Mouse (Mus musculus): Measurements from ENCODE around the gene Pros1. TPM values are rescaled to one million over a fixed set of nuclear protein-coding genes. Genes with fewer than 3 reads are reported as not detected.

The Pros1 gene
- polyA plus RNA-seq, 1 experiment: not detected

GRCm38 (mm10) chr16:62856273-62856672, 2.2 kb downstream of the Pros1 start:
- no peak for TF ChIP-seq CTCF (IDR thresholded peaks at IDR 0.05; ENCODE audit: insufficient read depth, low read depth, low read length)
- no peak for TF ChIP-seq POLR2A (IDR thresholded peaks at IDR 0.05; ENCODE audit: insufficient read depth, low read depth, low read length)
- Histone ChIP-seq H3K4me1 (ENCODE audit: control insufficient read depth, insufficient read depth, low read length) (no peaks in the 10 kb centered on the region), H3K27ac (ENCODE audit: insufficient read depth, low read depth, low read length) (no peak overlapping the region), H3K4me3 (ENCODE audit: insufficient read depth, low read depth, low read length) (no peak overlapping the region)
- WGBS: 95% methylated on average over 2 of the region's 2 CpGs

GRCm38 (mm10) chr16:62857498-62857897, 3.4 kb downstream of the Pros1 start:
- Histone ChIP-seq H3K4me1 (ENCODE audit: control insufficient read depth, insufficient read depth, low read length) (no peaks in the 10 kb centered on the region), H3K4me3 (ENCODE audit: insufficient read depth, low read depth, low read length) (no peak overlapping the region), H3K27ac (ENCODE audit: insufficient read depth, low read depth, low read length) (no peak overlapping the region)
- TF ChIP-seq POLR2A (IDR thresholded peaks at IDR 0.05; ENCODE audit: insufficient read depth, low read depth, low read length) (no peak), CTCF (IDR thresholded peaks at IDR 0.05; ENCODE audit: insufficient read depth, low read depth, low read length) (no peak)
- WGBS: 98% methylated on average over 2 of the region's 2 CpGs

- Histone ChIP-seq H3K4me3 (ENCODE audit: insufficient read depth, low read depth, low read length) (no peak overlapping the region), H3K4me1 (ENCODE audit: control insufficient read depth, insufficient read depth, low read length) (no peaks in the 10 kb centered on the region), H3K27ac (ENCODE audit: insufficient read depth, low read depth, low read length) (no peak overlapping the region)
- TF ChIP-seq CTCF (IDR thresholded peaks at IDR 0.05; ENCODE audit: insufficient read depth, low read depth, low read length): no peak
- no peak for TF ChIP-seq POLR2A (IDR thresholded peaks at IDR 0.05; ENCODE audit: insufficient read depth, low read depth, low read length)
- WGBS: 96% methylated on average over 1 of the region's 1 CpGs
Measured at GRCm38 (mm10) chr16:62858018-62858417, 3.9 kb downstream of the Pros1 start.

- Histone ChIP-seq H3K4me3 (ENCODE audit: insufficient read depth, low read depth, low read length) (no peak overlapping the region), H3K27ac (ENCODE audit: insufficient read depth, low read depth, low read length) (no peak overlapping the region), H3K4me1 (ENCODE audit: control insufficient read depth, insufficient read depth, low read length) (no peaks in the 10 kb centered on the region)
- WGBS: 100% methylated on average over 1 of the region's 1 CpGs
- TF ChIP-seq CTCF (IDR thresholded peaks at IDR 0.05; ENCODE audit: insufficient read depth, low read depth, low read length): no peak
Measured at GRCm38 (mm10) chr16:62860140-62860539, 6.0 kb downstream of the Pros1 start.

GRCm38 (mm10) chr16:62861455-62861854, 7.3 kb downstream of the Pros1 start:
- TF ChIP-seq CTCF (IDR thresholded peaks at IDR 0.05; ENCODE audit: insufficient read depth, low read depth, low read length) (no peak), POLR2A (IDR thresholded peaks at IDR 0.05; ENCODE audit: insufficient read depth, low read depth, low read length) (no peak)
- Histone ChIP-seq H3K27ac (ENCODE audit: insufficient read depth, low read depth, low read length) (no peak overlapping the region), H3K4me3 (ENCODE audit: insufficient read depth, low read depth, low read length) (no peak overlapping the region), H3K4me1 (ENCODE audit: control insufficient read depth, insufficient read depth, low read length) (no peaks in the 10 kb centered on the region)
- 54% methylated on average over 6 of the region's 6 CpGs for WGBS

GRCm38 (mm10) chr16:62872688-62873117, 18.6 kb downstream of the Pros1 start:
- no peak overlapping the region for H3K27ac ChIP-seq (ENCODE audit: insufficient read depth, low read depth, low read length)
- no peak overlapping the region for H3K4me3 ChIP-seq (ENCODE audit: insufficient read depth, low read depth, low read length)
- WGBS: 71% methylated on average over 5 of the region's 5 CpGs
- TF ChIP-seq POLR2A (IDR thresholded peaks at IDR 0.05; ENCODE audit: insufficient read depth, low read depth, low read length): no peak
- TF ChIP-seq CTCF (IDR thresholded peaks at IDR 0.05; ENCODE audit: insufficient read depth, low read depth, low read length): no peak
- H3K4me1 ChIP-seq (ENCODE audit: control insufficient read depth, insufficient read depth, low read length): no peaks in the 10 kb centered on the region

- WGBS: 46% methylated on average over 4 of the region's 4 CpGs
- no peaks in the 10 kb centered on the region for H3K4me1 ChIP-seq (ENCODE audit: control insufficient read depth, insufficient read depth, low read length)
- H3K4me3 ChIP-seq (ENCODE audit: insufficient read depth, low read depth, low read length): no peak overlapping the region
- TF ChIP-seq CTCF (IDR thresholded peaks at IDR 0.05; ENCODE audit: insufficient read depth, low read depth, low read length): no peak
- TF ChIP-seq POLR2A (IDR thresholded peaks at IDR 0.05; ENCODE audit: insufficient read depth, low read depth, low read length): no peak
- H3K27ac ChIP-seq (ENCODE audit: insufficient read depth, low read depth, low read length): no peak overlapping the region
Measured at GRCm38 (mm10) chr16:62873180-62873579, 19.1 kb downstream of the Pros1 start.

GRCm38 (mm10) chr16:62874065-62874464, 20.0 kb downstream of the Pros1 start:
- Histone ChIP-seq H3K4me3 (ENCODE audit: insufficient read depth, low read depth, low read length) (no peak overlapping the region), H3K27ac (ENCODE audit: insufficient read depth, low read depth, low read length) (no peak overlapping the region), H3K4me1 (ENCODE audit: control insufficient read depth, insufficient read depth, low read length) (no peaks in the 10 kb centered on the region)
- WGBS: 47% methylated on average over 6 of the region's 6 CpGs
- TF ChIP-seq CTCF (IDR thresholded peaks at IDR 0.05; ENCODE audit: insufficient read depth, low read depth, low read length): no peak
- TF ChIP-seq POLR2A (IDR thresholded peaks at IDR 0.05; ENCODE audit: insufficient read depth, low read depth, low read length): no peak

GRCm38 (mm10) chr16:62895824-62896223, 41.7 kb downstream of the Pros1 start:
- Histone ChIP-seq H3K4me1 (ENCODE audit: control insufficient read depth, insufficient read depth, low read length) (no peaks in the 10 kb centered on the region), H3K4me3 (ENCODE audit: insufficient read depth, low read depth, low read length) (no peak overlapping the region), H3K27ac (ENCODE audit: insufficient read depth, low read depth, low read length) (no peak overlapping the region)
- 90% methylated on average over 3 of the region's 3 CpGs for WGBS
- TF ChIP-seq POLR2A (IDR thresholded peaks at IDR 0.05; ENCODE audit: insufficient read depth, low read depth, low read length): no peak
- TF ChIP-seq CTCF (IDR thresholded peaks at IDR 0.05; ENCODE audit: insufficient read depth, low read depth, low read length): no peak

GRCm38 (mm10) chr16:62911364-62911763, 57.3 kb downstream of the Pros1 start:
- no peak overlapping the region for H3K4me3 ChIP-seq (ENCODE audit: insufficient read depth, low read depth, low read length)
- no peak for TF ChIP-seq CTCF (IDR thresholded peaks at IDR 0.05; ENCODE audit: insufficient read depth, low read depth, low read length)
- TF ChIP-seq POLR2A (IDR thresholded peaks at IDR 0.05; ENCODE audit: insufficient read depth, low read depth, low read length): no peak
- no peaks in the 10 kb centered on the region for H3K4me1 ChIP-seq (ENCODE audit: control insufficient read depth, insufficient read depth, low read length)
- no peak overlapping the region for H3K27ac ChIP-seq (ENCODE audit: insufficient read depth, low read depth, low read length)
- WGBS: 44% methylated on average over 1 of the region's 1 CpGs

Data from olfactory bulb, adult 2 months (tissue).